Mouse (Mus musculus): ENCODE measurements at regions not wholly inside any gene's neighbourhood (a gene's known extent, or its start where the extent isn't known, plus 50 kb on each side); places are given as distances from the start of the nearest gene placed in this dataset.
A peak's percentile ranks its signal among the peaks of the same experiment; 100 is the strongest.

GRCm38 (mm10) chr9:101555011-101555673, 303.5 kb upstream of the Ppp2r3a start:
- no peak for DNase-seq (ENCODE audit: low spot score)

GRCm38 (mm10) chr9:101552789-101553188, 301.2 kb upstream of the Ppp2r3a start:
- no peak for DNase-seq (ENCODE audit: low spot score)

- DNase-seq (ENCODE audit: low spot score), result no peak
Observed at GRCm38 (mm10) chr9:101551256-101551655, 299.7 kb upstream of the Ppp2r3a start.

- DNase-seq (ENCODE audit: low spot score), result no peak
Observed at GRCm38 (mm10) chr9:101546213-101546832, 294.7 kb upstream of the Ppp2r3a start.

GRCm38 (mm10) chr9:101518137-101518536, 266.5 kb upstream of the Ppp2r3a start:
- no peak for DNase-seq (ENCODE audit: low spot score)

GRCm38 (mm10) chr9:101510807-101511206, 259.2 kb upstream of the Ppp2r3a start:
- no peak for DNase-seq (ENCODE audit: low spot score)

- no peak for DNase-seq (ENCODE audit: low spot score)
Observed at GRCm38 (mm10) chr9:101509196-101509595, 257.6 kb upstream of the Ppp2r3a start.

- DNase-seq (ENCODE audit: low spot score), result no peak
Observed at GRCm38 (mm10) chr9:101507023-101507690, 255.6 kb upstream of the Ppp2r3a start.

- DNase-seq (ENCODE audit: low spot score), result no peak
Observed at GRCm38 (mm10) chr9:101501706-101502465, 250.3 kb upstream of the Ppp2r3a start.

GRCm38 (mm10) chr9:101501036-101501435, 249.4 kb upstream of the Ppp2r3a start:
- DNase-seq (ENCODE audit: low spot score), result no peak

GRCm38 (mm10) chr9:101498721-101499120, 247.1 kb upstream of the Ppp2r3a start:
- no peak for DNase-seq (ENCODE audit: low spot score)

- no peak for DNase-seq (ENCODE audit: low spot score)
Observed at GRCm38 (mm10) chr9:101495768-101496167, 244.2 kb upstream of the Ppp2r3a start.

GRCm38 (mm10) chr9:101489013-101489412, 237.4 kb upstream of the Ppp2r3a start:
- DNase-seq (ENCODE audit: low spot score), result no peak

GRCm38 (mm10) chr9:101476223-101476622, 224.6 kb upstream of the Ppp2r3a start:
- DNase-seq (ENCODE audit: low spot score), result no peak

- no peak for DNase-seq (ENCODE audit: low spot score)
Observed at GRCm38 (mm10) chr9:101473074-101473461, 221.5 kb upstream of the Ppp2r3a start.

GRCm38 (mm10) chr9:101472101-101473073, 220.8 kb upstream of the Ppp2r3a start:
- peak; percentile 37 for DNase-seq (ENCODE audit: low spot score)

GRCm38 (mm10) chr9:101471665-101472064, 220.1 kb upstream of the Ppp2r3a start:
- DNase-seq (ENCODE audit: low spot score), result no peak

GRCm38 (mm10) chr9:101469756-101470155, 218.2 kb upstream of the Ppp2r3a start:
- no peak for DNase-seq (ENCODE audit: low spot score)

GRCm38 (mm10) chr9:101464727-101465427, 213.3 kb upstream of the Ppp2r3a start:
- DNase-seq (ENCODE audit: low spot score), result no peak

GRCm38 (mm10) chr9:101458947-101459627, 207.5 kb upstream of the Ppp2r3a start:
- no peak for DNase-seq (ENCODE audit: low spot score)
